Comparison of ENCODE assay signal across 31 mouse cellular contexts in the genomic region with DNA sequence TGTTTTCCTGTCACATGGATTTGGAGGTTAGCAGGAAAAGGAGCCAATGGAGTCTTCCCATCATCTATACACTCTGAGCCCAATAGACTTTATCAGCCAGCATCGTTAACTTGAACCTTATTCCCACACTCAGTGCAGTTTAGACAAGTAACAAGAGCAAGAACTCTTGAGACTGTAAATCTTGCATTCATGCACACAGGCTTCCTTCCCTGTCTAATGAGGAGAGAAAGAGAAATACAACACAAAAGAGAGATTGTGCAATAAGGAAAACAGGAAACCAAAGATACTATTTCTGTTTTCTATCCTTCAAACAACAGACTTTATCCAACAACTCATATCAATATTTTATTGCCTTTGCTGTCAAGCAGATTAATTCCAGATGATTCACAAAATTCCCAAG. TPM values are rescaled to one million over a fixed set of nuclear protein-coding genes. Genes with fewer than 3 reads are reported as not detected.
DNase-seq lines count a peak whose midpoint lies in the region; ATAC-seq and TF ChIP-seq lines count a peak whose summit lies in the region.
"Had no signal": no experiment of that assay in that cellular context is flagged by ENCODE, and none has a peak within 500 bp of the region (broad histone marks: within the 10 kb centered on the region; RNA-seq: fewer than 3 reads in every experiment).

No protein-coding gene starts in this region.

- DNase-seq in kidney, postnatal 0 days (ENCODE audit: low spot score), result peak; percentile 63
- DNase-seq in forelimb bud, embryonic 11.5 days (ENCODE audit: low read depth, low spot score), result peak; percentile 39
- no peak for DNase-seq in frontal cortex, postnatal 10 days (ENCODE audit: low spot score in 2 of 2)
- no peak for DNase-seq in layer of hippocampus, adult 9-10 months (ENCODE audit: low spot score)
- DNase-seq: adrenal gland, postnatal 10 days; adrenal gland, postnatal 36 days; B cell, adult 2 months; cerebellum, adult 18-20 months; cerebellum, adult 9-11 months; cerebellum, postnatal 25 days; embryo, embryonic 11 days; gastrocnemius, adult 2 months; gastrocnemius, postnatal 14 days; heart, adult 18-20 months; heart, postnatal 10 days; heart, postnatal 36 days had no signal

- no peak for ATAC-seq in kidney, postnatal 0 days (replicated peaks; ENCODE audit: low FRiP score, low read depth)
- ATAC-seq in kidney, embryonic 14.5 days (ENCODE audit: low FRiP score, low TSS enrichment), result no peak; the same call in 1 of the 2 replicates
- 0 out of 2 replicates have a peak, but pooled peaks have one; percentile 44 for ATAC-seq in megakaryocyte progenitor cell, adult 5-6 weeks (replicated peaks; ENCODE audit: poor library complexity)
- ATAC-seq: forebrain, embryonic 15.5 days; hindbrain, embryonic 16.5 days; Patski had no signal

- H3K4me1 ChIP-seq in kidney, postnatal 0 days (replicated peaks; ENCODE audit: insufficient read depth, low read length), result no peaks in the 10 kb centered on the region
- H3K4me1 ChIP-seq in kidney, embryonic 14.5 days (ENCODE audit: control insufficient read depth, insufficient read depth, low read length), result no peaks in the 10 kb centered on the region
- H3K4me1 ChIP-seq: embryonic facial prominence, embryonic 10.5 days; forebrain, embryonic 12.5 days; forebrain, embryonic 15.5 days; heart, embryonic 12.5 days; heart, embryonic 15.5 days; hindbrain, embryonic 10.5 days; hindbrain, embryonic 13.5 days had no signal

- no peak overlapping the region for H3K4me3 ChIP-seq in kidney, postnatal 0 days (replicated peaks; ENCODE audit: low read depth, low read length)
- no peak overlapping the region for H3K4me3 ChIP-seq in kidney, embryonic 14.5 days (ENCODE audit: low read length)
- H3K4me3 ChIP-seq: embryonic facial prominence, embryonic 10.5 days; embryonic facial prominence, embryonic 13.5 days; erythroblast, embryonic 14.5 days; forebrain, embryonic 12.5 days; forebrain, embryonic 15.5 days; gastrocnemius, adult 2 months; heart, embryonic 12.5 days; heart, embryonic 15.5 days; hindbrain, embryonic 10.5 days; hindbrain, embryonic 13.5 days had no signal

- no peaks in the 10 kb centered on the region for H3K36me3 ChIP-seq in kidney, postnatal 0 days (ENCODE audit: insufficient read depth, low read length)
- no peaks in the 10 kb centered on the region for H3K36me3 ChIP-seq in kidney, embryonic 14.5 days (ENCODE audit: control insufficient read depth, insufficient read depth, low read length)
- H3K36me3 ChIP-seq: embryonic facial prominence, embryonic 10.5 days; embryonic facial prominence, embryonic 13.5 days; forebrain, embryonic 12.5 days; forebrain, embryonic 15.5 days; G1E; heart, embryonic 12.5 days; heart, embryonic 15.5 days; hindbrain, embryonic 10.5 days; hindbrain, embryonic 13.5 days had no signal

- H3K27me3 ChIP-seq in kidney, postnatal 0 days (ENCODE audit: insufficient read depth, low read length), result no peaks in the 10 kb centered on the region
- no peaks in the 10 kb centered on the region for H3K27me3 ChIP-seq in kidney, embryonic 14.5 days (ENCODE audit: control insufficient read depth, insufficient read depth, low read length)
- H3K27me3 ChIP-seq: CH12.LX; embryonic facial prominence, embryonic 13.5 days; forebrain, embryonic 12.5 days; forebrain, embryonic 15.5 days; heart, embryonic 12.5 days; heart, embryonic 15.5 days; hindbrain, embryonic 13.5 days; Patski had no signal

- TF ChIP-seq CTCF in kidney, postnatal 0 days (IDR thresholded peaks at IDR 0.05; ENCODE audit: low read depth), result no peak

- H3K9me3 ChIP-seq in kidney, postnatal 0 days (replicated peaks; ENCODE audit: low read length), result no peaks in the 10 kb centered on the region
- peaks cover 3% of the 10 kb centered on the region; the same call in 1 of the 2 replicates for H3K9me3 ChIP-seq in kidney, embryonic 14.5 days (ENCODE audit: control insufficient read depth, low read length)
- H3K9me3 ChIP-seq: embryonic facial prominence, embryonic 10.5 days; embryonic facial prominence, embryonic 13.5 days; forebrain, embryonic 12.5 days; forebrain, embryonic 15.5 days; G1E; heart, embryonic 12.5 days; heart, embryonic 15.5 days; hindbrain, embryonic 10.5 days; hindbrain, embryonic 13.5 days had no signal

- H3K4me2 ChIP-seq in kidney, postnatal 0 days (ENCODE audit: low read length), result no peak overlapping the region
- no peak overlapping the region for H3K4me2 ChIP-seq in kidney, embryonic 14.5 days (replicated peaks; ENCODE audit: low read depth, low read length)
- H3K4me2 ChIP-seq: embryonic facial prominence, embryonic 13.5 days; forebrain, embryonic 12.5 days; forebrain, embryonic 15.5 days; heart, embryonic 12.5 days; heart, embryonic 15.5 days; hindbrain, embryonic 13.5 days had no signal

- no peak overlapping the region for H3K9ac ChIP-seq in kidney, postnatal 0 days (ENCODE audit: low read depth, low read length)
- no peak overlapping the region for H3K9ac ChIP-seq in kidney, embryonic 14.5 days (ENCODE audit: low read depth, low read length)
- H3K9ac ChIP-seq: embryonic facial prominence, embryonic 13.5 days; forebrain, embryonic 12.5 days; forebrain, embryonic 15.5 days; heart, embryonic 12.5 days; heart, embryonic 15.5 days; hindbrain, embryonic 13.5 days had no signal

- H3K27ac ChIP-seq in kidney, postnatal 0 days, result no peak overlapping the region
- no peak overlapping the region for H3K27ac ChIP-seq in kidney, embryonic 14.5 days (ENCODE audit: low read depth, low read length)
- H3K27ac ChIP-seq: embryonic facial prominence, embryonic 10.5 days; embryonic facial prominence, embryonic 13.5 days; forebrain, embryonic 12.5 days; forebrain, embryonic 15.5 days; gastrocnemius, adult 2 months; heart, embryonic 15.5 days; hindbrain, embryonic 10.5 days; hindbrain, embryonic 13.5 days had no signal

- 28% methylated on average over 1 of the region's 1 CpGs for WGBS in kidney, postnatal 0 days
- 44% methylated on average over 1 of the region's 1 CpGs for WGBS in kidney, embryonic 14.5 days

RNA-seq across cellular contexts. Expression of gene Samsn1, which starts 31.9 kb away (rescaled TPM):
- polyA plus RNA-seq in kidney, postnatal 0 days (2015; fragmentation: Nextera tagmentation; extraction: Ambion mirVana), result 1.6 and 1.9 TPM in 2 replicates
- 3.6 and 4.4 TPM in 2 replicates for polyA plus RNA-seq in kidney, embryonic 14.5 days (2014; fragmentation: Nextera tagmentation; extraction: Ambion mirVana)
- total RNA-seq in megakaryocyte progenitor cell, adult 5-6 weeks (2015), result 78.7 and 93.6 TPM in 2 replicates
- total RNA-seq in megakaryocyte progenitor cell, adult 5-6 weeks (2017), result 73.9 and 91.6 TPM in 2 replicates
- polyA plus RNA-seq: erythroblast, embryonic 14.5 days; Patski had no signal

Comparison
In these comparisons a context has a peak if more than half of its experiments do, and no peak if none do; other contexts are left out.
1. DNase-seq: peak in kidney, postnatal 0 days (single experiment) and forelimb bud, embryonic 11.5 days (single experiment); none in frontal cortex, postnatal 10 days (0 of 2) and layer of hippocampus, adult 9-10 months (single experiment).